Mouse (Mus musculus): ENCODE results near the gene Rhbdf2.
"Not testable (repeated sequence)": the region's sequence is repeated elsewhere in the genome, so short reads cannot be mapped to it uniquely, and the experiment has no call there.

Gene Rhbdf2

GRCm38 (mm10) chr11:116644225-116645112 is 17.6 kb upstream of the Rhbdf2 start:
- peak; percentile 30 to 69 for DNase-seq (ENCODE audit: inconsistent age in 2 of 2, low spot score in 1 of 2)

- peak; percentile 33 to 58 for DNase-seq (ENCODE audit: inconsistent age in 2 of 2, low spot score in 1 of 2)
These were observed 16.9 kb upstream of the Rhbdf2 start for GRCm38 (mm10) chr11:116643579-116644224.

GRCm38 (mm10) chr11:116642681-116643578 is 16.1 kb upstream of the Rhbdf2 start:
- DNase-seq (ENCODE audit: inconsistent age in 2 of 2, low spot score in 1 of 2) = peak; percentile 90 to 97

GRCm38 (mm10) chr11:116641731-116642130 is 14.9 kb upstream of the Rhbdf2 start:
- peak in 1 of 2 experiments; percentile 33 for DNase-seq (ENCODE audit: inconsistent age in 2 of 2, low spot score in 1 of 2)

- peak in 1 of 2 experiments; percentile 78 for DNase-seq (ENCODE audit: inconsistent age in 2 of 2, low spot score in 1 of 2)
These were observed 14.3 kb upstream of the Rhbdf2 start for GRCm38 (mm10) chr11:116641168-116641567.

GRCm38 (mm10) chr11:116636607-116637006 is 9.8 kb upstream of the Rhbdf2 start:
- not testable (repeated sequence) for DNase-seq (ENCODE audit: inconsistent age in 2 of 2, low spot score in 1 of 2)

GRCm38 (mm10) chr11:116632962-116633361 is 6.1 kb upstream of the Rhbdf2 start:
- no peak for DNase-seq (ENCODE audit: inconsistent age in 2 of 2, low spot score in 1 of 2)

- peak in 1 of 2 experiments; percentile 32 for DNase-seq (ENCODE audit: inconsistent age in 2 of 2, low spot score in 1 of 2)
These were observed 3.5 kb upstream of the Rhbdf2 start for GRCm38 (mm10) chr11:116630171-116630965.

- no peak for DNase-seq (ENCODE audit: inconsistent age in 2 of 2, low spot score in 1 of 2)
These were observed 2.7 kb upstream of the Rhbdf2 start for GRCm38 (mm10) chr11:116629472-116629871.

- peak; percentile 86 to 97 for DNase-seq (ENCODE audit: inconsistent age in 2 of 2, low spot score in 1 of 2)
These were observed 1.9 kb upstream of the Rhbdf2 start for GRCm38 (mm10) chr11:116628712-116629111.

GRCm38 (mm10) chr11:116627072-116628020 is 527 bp upstream of the Rhbdf2 start:
- DNase-seq (ENCODE audit: inconsistent age in 2 of 2, low spot score in 1 of 2) = peak in 1 of 2 experiments; percentile 76

- DNase-seq (ENCODE audit: inconsistent age in 2 of 2, low spot score in 1 of 2) = peak in 1 of 2 experiments; percentile 79
These were observed 1.5 kb downstream of the Rhbdf2 start for GRCm38 (mm10) chr11:116625081-116626000.

GRCm38 (mm10) chr11:116624131-116624832 is 2.5 kb downstream of the Rhbdf2 start:
- peak; percentile 90 to 96 for DNase-seq (ENCODE audit: inconsistent age in 2 of 2, low spot score in 1 of 2)

- DNase-seq (ENCODE audit: inconsistent age in 2 of 2, low spot score in 1 of 2) = peak in 1 of 2 experiments; percentile 80
These were observed 3.3 kb downstream of the Rhbdf2 start for GRCm38 (mm10) chr11:116623281-116624124.

- peak; percentile 95 to 97 for DNase-seq (ENCODE audit: inconsistent age in 2 of 2, low spot score in 1 of 2)
These were observed 5.5 kb downstream of the Rhbdf2 start for GRCm38 (mm10) chr11:116621258-116621704.

- no peak for DNase-seq (ENCODE audit: inconsistent age in 2 of 2, low spot score in 1 of 2)
These were observed 6.1 kb downstream of the Rhbdf2 start for GRCm38 (mm10) chr11:116620559-116621253.

Data from adrenal gland, adult (tissue).